Mouse (Mus musculus) stomach, embryonic 14.5 days (tissue): ENCODE measurements around the gene Itgb5. TPM values are rescaled to one million over a fixed set of nuclear protein-coding genes. Genes with fewer than 3 reads are reported as not detected.

Source experiments
- ATAC-seq: fragments of 200-750 bp; cut with Nextera tagmentation; 2 replicates; pipeline ENCODE4 v1.8.0; 2017; ENCODE audit warnings: low read depth, moderate TSS enrichment; ENCODE audit not compliant: insufficient number of reproducible peaks, insufficient read depth, low FRiP score
- H3K27ac ChIP-seq: fragments of 300-500 bp; sonication (generic); 2 replicates; pipeline ENCODE4 v1.5.1; 2014; ENCODE audit warnings: mild to moderate bottlenecking, low read length, moderate library complexity, mixed read lengths
- H3K27me3 ChIP-seq: fragments of 300-500 bp; sonication (generic); 2 replicates; pipeline ENCODE4 v1.6.1; 2014; ENCODE audit warnings: low read length, control low read depth, mixed read lengths; ENCODE audit not compliant: control insufficient read depth, insufficient read depth
- H3K36me3 ChIP-seq: fragments of 300-500 bp; sonication (generic); 2 replicates; pipeline ENCODE4 v1.6.1; 2014; ENCODE audit warnings: mild to moderate bottlenecking, control low read depth, low read length, moderate library complexity, mixed read lengths; ENCODE audit not compliant: control insufficient read depth, insufficient read depth
- H3K4me1 ChIP-seq: fragments of 300-500 bp; sonication (generic); 2 replicates; pipeline ENCODE4 v1.6.1; 2014; ENCODE audit warnings: low read length, control low read depth, mixed read lengths; ENCODE audit not compliant: control insufficient read depth, insufficient read depth
- H3K4me2 ChIP-seq: fragments of 300-500 bp; sonication (generic); replicated peaks from 2 replicates; pipeline ENCODE4 v1.6.1; 2014; ENCODE audit warnings: low read depth, low read length, control low read depth
- H3K4me3 ChIP-seq: fragments of 300-500 bp; sonication (generic); 2 replicates; pipeline ENCODE4 v1.5.1; 2014; ENCODE audit warnings: low read depth, low read length, control low read depth
- H3K9ac ChIP-seq: fragments of 300-500 bp; sonication (generic); replicated peaks from 2 replicates; pipeline ENCODE4 v1.6.1; 2014; ENCODE audit warnings: low read depth, mild to moderate bottlenecking, control low read depth, low read length, moderate library complexity, mixed read lengths
- H3K9me3 ChIP-seq: fragments of 300-500 bp; sonication (generic); 2 replicates; pipeline ENCODE4 v1.6.1; 2016; ENCODE audit warnings: low read depth, low read length, control low read depth; ENCODE audit not compliant: control insufficient read depth
- WGBS: fragments of 180-500 bp; shearing (Covaris S2); extraction: QIAGEN DNeasy Blood & Tissue Kit; methylation state at CpG from one replicate; pipeline ENCODE4 v1.1.7; 2014; 5-methylcytosine and 5-hydroxymethylcytosine counted together
- polyA plus RNA-seq: library from polyadenylated mRNA; unstranded; fragments of >200 nt; fragmentation: Nextera tagmentation; extraction: Ambion mirVana; gene quantifications from 2 replicates; pipeline ENCODE4 v1.2.1, GENCODE M21; 2014

The Itgb5 gene
- polyA plus RNA-seq, 1 experiment from 2014 or later: 37.2 TPM

DNA sequence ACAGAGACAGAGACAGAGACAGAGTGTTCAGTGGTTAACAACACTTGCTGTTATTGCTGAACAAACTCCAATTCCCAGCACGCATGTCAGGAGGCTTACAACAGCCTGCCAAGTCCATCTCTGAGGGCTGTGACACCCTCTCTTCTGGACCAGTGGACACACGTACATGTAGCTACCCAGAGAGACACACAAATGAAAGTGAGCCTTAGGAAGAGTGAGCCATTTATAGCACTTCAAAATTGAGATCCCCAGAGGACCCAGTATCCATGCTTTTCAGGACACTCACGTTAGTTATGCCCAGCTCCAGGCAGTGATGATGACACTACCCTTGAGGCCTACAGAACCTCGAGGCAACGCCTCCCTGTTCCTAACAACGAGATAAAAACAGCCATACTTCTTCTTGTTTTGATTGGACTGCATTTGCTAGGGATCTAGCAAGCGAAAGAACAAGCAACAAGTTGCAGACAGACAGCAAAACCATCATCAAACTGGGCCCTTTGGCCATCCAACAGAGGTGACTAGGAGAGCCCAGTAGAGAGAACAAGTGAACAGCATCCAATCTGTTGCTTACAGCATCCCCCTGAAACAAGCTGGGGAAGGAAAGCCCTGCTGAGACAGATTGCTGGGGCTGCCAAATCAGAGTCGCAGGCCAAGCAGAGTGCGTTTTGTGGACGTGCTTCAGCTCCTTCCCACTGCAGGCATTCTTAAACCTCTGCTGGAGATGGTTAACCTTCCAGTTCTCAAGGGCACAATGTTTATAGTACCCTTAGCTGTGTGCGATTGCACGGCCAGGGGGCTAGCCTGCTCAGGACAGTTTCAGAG is 109.1 kb downstream of the Itgb5 start:
- H3K4me2 ChIP-seq: no peak overlapping the region
- no peak overlapping the region for H3K4me3 ChIP-seq
- no peak overlapping the region for H3K9ac ChIP-seq
- H3K9me3 ChIP-seq: no peaks in the 10 kb centered on the region
- H3K27me3 ChIP-seq: no peaks in the 10 kb centered on the region
- no peaks in the 10 kb centered on the region for H3K36me3 ChIP-seq
- 54% methylated on average over 12 of the region's 12 CpGs for WGBS
- ATAC-seq: no peak
- peak overlapping the region; percentile 6; the same call in 1 of the 2 replicates for H3K27ac ChIP-seq
- H3K4me1 ChIP-seq: peaks cover 56% of the 10 kb centered on the region

GRCm38 (mm10) chr16:33939133-33939531 is 109.7 kb downstream of the Itgb5 start:
- WGBS: 73% methylated on average over 2 of the region's 2 CpGs
- H3K4me3 ChIP-seq: no peak overlapping the region
- peaks cover 54% of the 10 kb centered on the region for H3K4me1 ChIP-seq

GRCm38 (mm10) chr16:33939636-33940035 is 110.2 kb downstream of the Itgb5 start:
- H3K27ac ChIP-seq: peak overlapping the region; percentile 48; the same call in 1 of the 2 replicates
- no peak overlapping the region for H3K4me3 ChIP-seq
- H3K36me3 ChIP-seq: no peaks in the 10 kb centered on the region
- no peak overlapping the region for H3K4me2 ChIP-seq
- no peak for ATAC-seq
- H3K4me1 ChIP-seq: peaks cover 54% of the 10 kb centered on the region
- 31% methylated on average over 9 of the region's 9 CpGs for WGBS
- H3K27me3 ChIP-seq: no peaks in the 10 kb centered on the region
- H3K9me3 ChIP-seq: no peaks in the 10 kb centered on the region
- no peak overlapping the region for H3K9ac ChIP-seq

More at GRCm38 (mm10) chr16:33939133-33939531, 109.7 kb downstream of the Itgb5 start:
- no peaks in the 10 kb centered on the region for H3K36me3 ChIP-seq
- no peak overlapping the region for H3K9ac ChIP-seq
- H3K27me3 ChIP-seq: no peaks in the 10 kb centered on the region
- peak overlapping the region; percentile 6; the same call in 1 of the 2 replicates for H3K27ac ChIP-seq
- H3K9me3 ChIP-seq: no peaks in the 10 kb centered on the region
- ATAC-seq: no peak
- H3K4me2 ChIP-seq: no peak overlapping the region

GRCm38 (mm10) chr16:33940095-33940494 is 110.6 kb downstream of the Itgb5 start:
- H3K27me3 ChIP-seq: no peaks in the 10 kb centered on the region
- H3K9ac ChIP-seq: no peak overlapping the region
- H3K27ac ChIP-seq: peak overlapping the region; percentile 48; the same call in 1 of the 2 replicates
- WGBS: 86% methylated on average over 5 of the region's 5 CpGs
- H3K4me2 ChIP-seq: no peak overlapping the region
- H3K36me3 ChIP-seq: no peaks in the 10 kb centered on the region
- ATAC-seq: no peak
- H3K4me3 ChIP-seq: no peak overlapping the region
- peaks cover 56% of the 10 kb centered on the region for H3K4me1 ChIP-seq
- no peaks in the 10 kb centered on the region for H3K9me3 ChIP-seq

DNA sequence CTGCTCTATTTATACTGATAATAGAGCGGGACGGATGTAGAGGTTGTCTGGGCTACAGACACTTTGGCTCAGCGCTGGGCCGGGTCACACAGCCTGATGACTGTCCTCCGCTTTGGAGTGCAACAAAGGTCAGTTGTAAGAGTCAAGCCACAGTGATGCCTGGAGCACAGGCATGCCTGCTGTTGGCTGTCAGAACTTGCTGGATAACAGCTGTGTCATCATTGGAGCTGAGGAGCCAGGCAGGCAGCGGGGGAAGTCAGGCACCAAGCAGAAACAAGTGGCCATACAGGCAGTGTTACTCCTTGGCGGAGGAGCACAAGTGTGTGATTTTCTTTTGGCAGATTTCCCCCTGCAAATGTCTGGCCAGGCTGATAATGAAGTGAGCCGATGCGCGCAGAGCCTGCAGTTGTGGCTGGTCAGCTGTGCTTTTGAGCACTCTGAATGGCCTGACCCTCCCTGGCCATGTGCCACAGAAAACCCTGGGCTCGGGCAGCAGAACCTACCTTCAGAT is 111.9 kb downstream of the Itgb5 start:
- Histone ChIP-seq H3K4me2 (no peak overlapping the region), H3K36me3 (no peaks in the 10 kb centered on the region), H3K27ac (peak overlapping the region; percentile 66), H3K27me3 (no peaks in the 10 kb centered on the region), H3K9ac (no peak overlapping the region), H3K4me1 (peaks cover 58% of the 10 kb centered on the region), H3K4me3 (no peak overlapping the region), H3K9me3 (no peaks in the 10 kb centered on the region)
- ATAC-seq: peak; percentile 30; the same call in 1 of the 2 replicates
- 26% methylated on average over 11 of the region's 11 CpGs for WGBS

DNA sequence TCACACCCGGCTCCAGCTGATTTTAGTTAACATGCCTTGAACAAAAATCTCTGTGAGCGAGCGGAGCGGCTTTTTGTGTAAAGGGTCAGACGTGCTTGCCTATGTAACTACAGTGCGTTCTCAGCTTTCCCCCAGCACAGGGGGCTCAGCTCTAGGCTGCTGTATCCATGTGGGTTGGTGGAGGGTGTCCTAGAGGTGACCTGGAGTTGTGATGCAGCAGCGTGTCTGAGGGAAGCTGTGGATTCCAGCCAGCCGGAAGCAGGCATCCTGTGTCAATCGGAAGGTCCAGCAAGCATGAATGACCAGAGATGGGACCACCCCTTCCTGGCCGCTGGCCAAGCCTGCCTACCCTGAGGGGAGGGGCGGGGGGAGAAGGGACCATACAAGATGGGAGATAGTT is 112.9 kb downstream of the Itgb5 start:
- H3K36me3 ChIP-seq: no peaks in the 10 kb centered on the region
- H3K4me1 ChIP-seq: peaks cover 58% of the 10 kb centered on the region
- no peak overlapping the region for H3K9ac ChIP-seq
- no peak overlapping the region for H3K4me3 ChIP-seq
- no peaks in the 10 kb centered on the region for H3K27me3 ChIP-seq
- WGBS: 46% methylated on average over 11 of the region's 11 CpGs
- no peak overlapping the region for H3K4me2 ChIP-seq
- H3K27ac ChIP-seq: 0 out of 2 replicates have a peak overlapping the region, but pooled peaks have one; percentile 66
- H3K9me3 ChIP-seq: no peaks in the 10 kb centered on the region
- ATAC-seq: 0 out of 2 replicates have a peak, but pooled peaks have one; percentile 24

GRCm38 (mm10) chr16:33943388-33943787 is 113.9 kb downstream of the Itgb5 start:
- no peak for ATAC-seq
- H3K27me3 ChIP-seq: no peaks in the 10 kb centered on the region
- no peaks in the 10 kb centered on the region for H3K9me3 ChIP-seq
- H3K4me1 ChIP-seq: peaks cover 55% of the 10 kb centered on the region
- 96% methylated on average over 6 of the region's 6 CpGs for WGBS
- H3K27ac ChIP-seq: no peak overlapping the region
- no peak overlapping the region for H3K4me3 ChIP-seq
- H3K36me3 ChIP-seq: peaks cover 2% of the 10 kb centered on the region; the same call in 1 of the 2 replicates
- no peak overlapping the region for H3K9ac ChIP-seq
- H3K4me2 ChIP-seq: no peak overlapping the region

GRCm38 (mm10) chr16:33944126-33944525 is 114.7 kb downstream of the Itgb5 start:
- H3K9ac ChIP-seq: no peak overlapping the region
- 84% methylated on average over 4 of the region's 4 CpGs for WGBS
- no peak for ATAC-seq
- peaks cover 2% of the 10 kb centered on the region; the same call in 1 of the 2 replicates for H3K36me3 ChIP-seq
- H3K9me3 ChIP-seq: no peaks in the 10 kb centered on the region
- H3K27me3 ChIP-seq: no peaks in the 10 kb centered on the region
- no peak overlapping the region for H3K27ac ChIP-seq
- peaks cover 47% of the 10 kb centered on the region for H3K4me1 ChIP-seq
- H3K4me2 ChIP-seq: no peak overlapping the region
- H3K4me3 ChIP-seq: no peak overlapping the region
